Mouse (Mus musculus) embryonic fibroblast, embryonic 13.5 days (primary cell): Measurements from ENCODE around the gene Atp5h. TPM values are rescaled to one million over a fixed set of nuclear protein-coding genes. Genes with fewer than 3 reads are reported as not detected.

Experiments used
- H3K27ac ChIP-seq: 2 replicates; pipeline ENCODE4 v1.5.1; 2012; ENCODE audit warnings: low read length, control low read depth, inconsistent platforms; ENCODE audit not compliant: insufficient read depth
- H3K4me1 ChIP-seq: 2 replicates; pipeline ENCODE4 v1.6.1; 2011; ENCODE audit warnings: low read length; ENCODE audit not compliant: control insufficient read depth, insufficient read depth
- H3K4me3 ChIP-seq: 2 replicates; pipeline ENCODE4 v1.5.1; 2011; ENCODE audit warnings: mild to moderate bottlenecking, control low read depth, low read length; ENCODE audit not compliant: insufficient read depth
- CTCF ChIP-seq: IDR thresholded peaks from 2 replicates; pipeline ENCODE4 v1.5.1; 2011; ENCODE audit warnings: mild to moderate bottlenecking, control low read depth, low read length, moderate library complexity, borderline replicate concordance; ENCODE audit not compliant: insufficient read depth
- POLR2A ChIP-seq: IDR thresholded peaks from 2 replicates; pipeline ENCODE4 v1.6.1; 2011; ENCODE audit warnings: low read depth, mild to moderate bottlenecking, control low read depth, low read length, moderate library complexity
- polyA plus RNA-seq: library from polyadenylated mRNA; stranded (reverse); fragments of >200 nt; gene quantifications from 2 replicates; pipeline ENCODE4 v1.2.4, GENCODE M21; 2011; ENCODE audit warnings: low read depth; ENCODE audit not compliant: missing spikeins, insufficient read length

The Atp5h gene
- polyA plus RNA-seq, 1 experiment: 405 TPM

GRCm38 (mm10) chr11:115381276-115381675 lies 38.5 kb downstream of the Atp5h start:
- Histone ChIP-seq H3K4me3 (peak overlapping the region; percentile 23), H3K27ac (peak overlapping the region; percentile 20; the same call in 1 of the 2 replicates), H3K4me1 (peaks cover 21% of the 10 kb centered on the region)
- TF ChIP-seq CTCF: no peak
- TF ChIP-seq POLR2A: no peak

GRCm38 (mm10) chr11:115377854-115378253 lies 41.9 kb downstream of the Atp5h start:
- Histone ChIP-seq H3K27ac (no peak overlapping the region), H3K4me3 (no peak overlapping the region)
- TF ChIP-seq CTCF (no peak), POLR2A (no peak)

GRCm38 (mm10) chr11:115377254-115377653 lies 42.5 kb downstream of the Atp5h start:
- no peak overlapping the region for H3K27ac ChIP-seq
- no peaks in the 10 kb centered on the region; the same call in 1 of the 2 replicates for H3K4me1 ChIP-seq
- TF ChIP-seq CTCF: no peak
- TF ChIP-seq POLR2A: no peak
- H3K4me3 ChIP-seq: no peak overlapping the region

More at GRCm38 (mm10) chr11:115377854-115378253, 41.9 kb downstream of the Atp5h start:
- no peaks in the 10 kb centered on the region; the same call in 1 of the 2 replicates for H3K4me1 ChIP-seq

DNA sequence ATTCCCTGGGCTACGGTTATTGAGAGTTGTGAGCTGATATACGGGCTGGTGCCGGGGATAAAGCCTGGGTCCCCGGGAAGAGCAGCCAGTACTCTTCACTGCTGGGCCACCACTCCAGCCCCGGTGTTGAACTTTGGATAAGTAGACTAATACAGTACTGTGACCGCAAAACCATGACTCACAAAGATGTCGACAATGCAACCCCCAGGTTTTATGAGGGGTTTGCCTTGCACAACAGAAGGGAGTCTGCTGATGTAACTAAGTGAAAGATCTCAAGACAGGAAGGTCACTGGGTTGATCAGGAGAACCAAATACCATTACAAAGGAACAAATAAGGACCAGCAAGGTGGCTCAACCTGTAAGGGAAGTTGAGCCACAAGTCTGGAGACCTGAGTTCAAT lies 43.0 kb downstream of the Atp5h start:
- TF ChIP-seq CTCF (no peak), POLR2A (no peak)
- no peaks in the 10 kb centered on the region; the same call in 1 of the 2 replicates for H3K4me1 ChIP-seq
- H3K27ac ChIP-seq: no peak overlapping the region
- H3K4me3 ChIP-seq: no peak overlapping the region

GRCm38 (mm10) chr11:115374695-115375425 lies 44.9 kb downstream of the Atp5h start:
- no peak overlapping the region for H3K27ac ChIP-seq
- no peaks in the 10 kb centered on the region; the same call in 1 of the 2 replicates for H3K4me1 ChIP-seq
- no peak overlapping the region for H3K4me3 ChIP-seq
- TF ChIP-seq CTCF: no peak
- no peak for TF ChIP-seq POLR2A

DNA sequence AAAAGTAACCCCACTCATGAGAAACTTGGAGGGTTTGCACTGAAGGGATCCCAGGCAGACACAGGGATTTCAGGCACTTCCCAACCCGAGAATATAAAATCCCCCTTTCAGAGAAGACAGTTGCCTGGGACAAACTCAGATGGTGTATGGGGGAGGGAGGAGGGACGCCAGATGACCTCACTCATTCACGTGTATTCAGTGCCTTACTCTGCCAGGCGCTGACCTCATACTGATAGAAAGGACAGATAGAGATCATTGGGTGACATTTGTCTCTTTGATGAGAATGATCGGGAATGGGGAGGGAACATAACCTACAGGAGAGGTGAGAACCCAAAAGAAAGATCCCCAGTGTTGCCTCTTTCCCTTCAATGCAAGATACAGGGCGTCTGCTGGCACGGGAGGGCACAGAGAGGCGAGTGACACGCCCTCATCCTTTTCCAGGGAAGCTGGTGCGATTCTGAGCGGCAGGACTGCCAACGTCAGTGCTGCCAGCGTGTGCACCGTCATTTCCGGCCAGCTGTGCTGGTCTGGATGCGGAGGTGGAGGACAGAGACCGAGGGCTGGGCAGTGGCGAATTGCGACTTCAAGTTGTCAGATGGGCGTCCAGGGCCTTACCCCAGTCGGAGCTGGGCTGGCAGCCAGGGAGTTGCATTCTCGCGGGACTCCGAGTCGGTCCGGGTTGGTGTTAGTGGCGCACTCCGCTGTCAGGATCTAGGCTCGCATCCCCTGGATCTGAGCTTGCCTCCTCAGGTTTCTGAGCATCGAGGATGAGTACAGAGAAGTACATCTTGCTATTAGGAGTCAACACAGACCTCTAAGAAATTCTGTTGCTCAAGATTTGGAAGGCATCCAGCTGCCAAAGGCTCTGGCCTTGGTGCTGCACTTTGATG lies 45.7 kb downstream of the Atp5h start:
- H3K4me3 ChIP-seq: peak overlapping the region; percentile 3
- TF ChIP-seq CTCF: no peak
- peak; percentile 58 for TF ChIP-seq POLR2A
- H3K27ac ChIP-seq: no peak overlapping the region
- no peaks in the 10 kb centered on the region; the same call in 1 of the 2 replicates for H3K4me1 ChIP-seq

GRCm38 (mm10) chr11:115372737-115373136 lies 47.0 kb downstream of the Atp5h start:
- no peak overlapping the region for H3K27ac ChIP-seq
- TF ChIP-seq POLR2A (no peak), CTCF (no peak)
- H3K4me1 ChIP-seq: no peaks in the 10 kb centered on the region; the same call in 1 of the 2 replicates
- no peak overlapping the region for H3K4me3 ChIP-seq

DNA sequence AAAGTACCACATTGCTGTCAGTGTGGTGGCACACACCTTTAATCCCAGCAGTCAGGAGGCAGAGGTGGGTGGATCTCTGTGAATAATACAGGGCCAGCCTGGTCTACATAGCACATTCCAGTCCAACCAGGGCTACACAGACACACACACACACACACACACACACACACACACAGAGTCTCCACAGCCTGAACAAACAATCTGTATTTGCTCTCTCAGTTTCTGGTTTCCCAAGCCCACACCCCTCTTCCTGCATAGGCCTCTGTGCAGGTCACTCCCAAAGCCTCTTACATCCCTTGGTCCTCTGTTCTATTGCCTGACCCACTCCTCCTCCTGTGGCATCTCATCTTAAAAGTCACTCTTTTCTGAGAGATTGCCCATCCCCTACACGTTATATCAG lies 47.7 kb downstream of the Atp5h start:
- no peak overlapping the region for H3K4me3 ChIP-seq

GRCm38 (mm10) chr11:115371354-115371753 lies 48.4 kb downstream of the Atp5h start:
- H3K4me3 ChIP-seq: no peak overlapping the region
- no peak for TF ChIP-seq POLR2A
- TF ChIP-seq CTCF: no peak
- no peak overlapping the region for H3K27ac ChIP-seq
- H3K4me1 ChIP-seq: no peaks in the 10 kb centered on the region

More for the DNA sequence above, 47.7 kb downstream of the Atp5h start:
- Histone ChIP-seq H3K27ac (no peak overlapping the region), H3K4me1 (no peaks in the 10 kb centered on the region; the same call in 1 of the 2 replicates)
- TF ChIP-seq CTCF (no peak), POLR2A (no peak)
